Comparison of ENCODE assay signal across 14 mouse cellular contexts in genomic region chr4:147862051-147862450, GRCm38 (mm10). TPM values are rescaled to one million over a fixed set of nuclear protein-coding genes. Genes with fewer than 3 reads are reported as not detected.
A peak's percentile ranks its signal among the peaks of the same experiment; 100 is the strongest.
DNase-seq lines count a peak whose midpoint lies in the region.
"Had no signal": no experiment of that assay in that cellular context is flagged by ENCODE, and none has a peak within 500 bp of the region (broad histone marks: within the 10 kb centered on the region; RNA-seq: fewer than 3 reads in every experiment).

No protein-coding gene starts in this region.

- DNase-seq in heart, adult 11 months = peak; percentile 90
- DNase-seq in heart, postnatal 4 days = no peak
- DNase-seq: adrenal gland, adult 2 months; adrenal gland, adult 8-10 months; adrenal gland, postnatal 10 days; adrenal gland, postnatal 14 days; adrenal gland, postnatal 25 days; adrenal gland, postnatal 36 days; B cell, adult 2 months; cerebellum, adult 11 months; cerebellum, adult 11-12 months; cerebellum, adult 18-20 months; cerebellum, adult 2 months had no signal

RNA-seq across cellular contexts. Expression of gene Miip, which starts 6.6 kb away (rescaled TPM):
- total RNA-seq in heart, postnatal 4 days (2021) = 10 to 100 TPM; 17.8 to 21.7 TPM

RNA-seq across cellular contexts. Expression of gene Fv1, which starts 6.7 kb away (rescaled TPM):
- 10 to 100 TPM in 1 of 2 experiments, 1 to 10 TPM in 1; 9.9 to 11.7 TPM for total RNA-seq in heart, postnatal 4 days (2021)
- total RNA-seq: G1E had no signal

RNA-seq across cellular contexts. Expression of gene Zfp933, which starts 13.9 kb away (rescaled TPM):
- total RNA-seq in heart, postnatal 4 days (2021) = 10 to 100 TPM in 1 of 2 experiments, 1 to 10 TPM in 1; 9.1 to 12.6 TPM

RNA-seq across cellular contexts. Expression of gene Mfn2, which starts 42.5 kb away (rescaled TPM):
- total RNA-seq in heart, postnatal 4 days (2021) = 100 to 1,000 TPM; 505 to 526 TPM

RNA-seq across cellular contexts. Expression of gene Zfp984, which starts 52.5 kb away (rescaled TPM):
- 1 to 10 TPM; 3.8 to 4.4 TPM for total RNA-seq in heart, postnatal 4 days (2021)
